Mouse (Mus musculus) colon, adult 2 months (tissue): ENCODE measurements around the gene Asb9. TPM values are rescaled to one million over a fixed set of nuclear protein-coding genes. Genes with fewer than 3 reads are reported as not detected.

ENCODE experiments used
- polyA plus RNA-seq: library from polyadenylated mRNA; depleted of rRNA; stranded (reverse); fragments of >200 nt; gene quantifications from 2 replicates; pipeline ENCODE4 v1.2.3, GENCODE M21; 2012; rRNA removed

Asb9 gene
- not detected in 2 replicates for polyA plus RNA-seq

DNA sequence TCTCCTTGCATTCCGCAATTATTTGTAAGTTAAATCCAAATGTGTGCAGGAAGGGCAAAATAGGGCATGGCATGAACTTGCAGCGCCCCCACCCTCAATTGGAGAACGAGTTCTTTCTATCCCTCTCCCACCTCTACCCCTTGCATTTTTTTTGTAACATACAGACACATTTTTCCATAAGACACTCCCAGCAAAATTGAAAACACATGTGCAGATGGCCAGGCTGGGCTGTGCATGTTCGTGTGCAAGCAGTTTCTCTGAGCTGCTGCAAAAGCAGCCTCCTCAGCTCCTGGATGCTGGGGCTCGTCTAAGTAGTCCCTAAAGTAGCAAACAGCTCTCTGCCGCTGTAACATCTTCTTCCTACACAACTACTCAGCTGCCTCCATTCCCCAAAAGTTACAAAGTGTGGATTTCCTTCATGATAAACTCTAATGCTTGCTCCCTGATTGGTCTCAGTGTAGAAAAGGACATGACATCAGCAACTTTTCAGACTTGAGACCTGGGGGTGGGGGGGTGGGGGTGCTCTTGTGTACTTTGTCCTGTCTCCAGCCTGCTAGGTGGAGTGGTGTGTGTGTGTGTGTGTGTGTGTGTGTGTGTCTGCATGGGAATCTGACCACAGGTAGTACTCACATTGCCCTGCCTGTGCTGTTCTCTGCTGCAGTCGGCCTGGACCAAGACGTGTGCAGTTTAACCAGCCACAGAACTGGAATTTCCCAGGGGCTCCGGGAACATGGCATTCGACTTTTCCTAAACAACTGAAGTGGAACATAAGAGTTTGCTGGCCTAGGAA, at the start of gene Asb9:
Gene Asb9, plus strand, starts transcription at position 619 of the 790 bp plus-strand sequence.

Other genes with a start within 250 kb of the Asb9 start
- 0.16 and 0.27 TPM in 2 replicates for gene Bmx, start 248.1 kb upstream of the Asb9 start, polyA plus RNA-seq
- 0.94 and 3.2 TPM in 2 replicates for gene Pir, start 237.0 kb upstream of the Asb9 start, polyA plus RNA-seq
- 0.56 and 0.71 TPM in 2 replicates for gene Vegfd, start 132.9 kb upstream of the Asb9 start, polyA plus RNA-seq
- 3.1 and 3.5 TPM in 2 replicates for gene Piga, start 86.5 kb upstream of the Asb9 start, polyA plus RNA-seq
- gene Asb11, start 69.3 kb upstream of the Asb9 start, polyA plus RNA-seq, result 2.3 and 2.6 TPM in 2 replicates